Mouse (Mus musculus): Measurements from ENCODE around the gene Hnrnpr.

DNA sequence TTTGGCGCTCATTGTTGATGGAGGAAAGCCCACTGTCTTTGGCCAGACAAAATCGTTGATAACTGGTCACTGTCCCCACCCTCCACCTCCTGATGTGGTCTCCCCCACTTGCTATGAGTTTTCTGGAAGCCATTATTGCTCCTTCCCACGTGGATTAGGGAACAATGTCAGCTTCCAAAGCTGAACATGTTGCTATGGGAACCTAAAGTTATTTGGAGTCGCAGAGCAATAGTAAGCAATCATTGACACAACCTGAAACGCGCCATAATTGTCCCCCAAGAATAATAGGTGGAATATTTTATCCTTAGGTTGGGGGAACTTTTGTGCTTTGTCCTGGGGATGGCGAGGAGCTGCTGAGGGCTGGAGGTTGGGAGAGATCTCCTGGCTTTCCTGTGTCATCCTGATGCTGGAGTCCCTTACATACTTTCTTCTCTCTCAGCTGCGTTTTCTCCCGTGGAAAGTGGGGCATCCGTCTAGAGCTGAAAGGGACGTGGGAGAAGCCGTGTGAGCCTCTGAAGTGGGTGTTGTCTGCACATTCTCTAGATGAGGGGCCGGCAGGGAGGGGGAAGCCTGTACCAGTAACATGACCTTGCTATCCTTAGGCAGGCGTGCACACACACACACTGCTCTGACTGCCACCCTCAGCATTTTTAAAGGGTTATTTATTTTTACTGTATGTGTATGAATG, 62.9 kb downstream of the Hnrnpr start:
- TF ChIP-seq CTCF (IDR thresholded peaks at IDR 0.05; ENCODE audit: low read depth, low read length) = no peak
- no peak for TF ChIP-seq POLR2A (IDR thresholded peaks at IDR 0.05; ENCODE audit: extremely low read depth, insufficient read depth, low read length)

All from liver, adult 2 months (tissue).